Mouse (Mus musculus): ENCODE results near the gene Cd5l. TPM values are rescaled to one million over a fixed set of nuclear protein-coding genes. Genes with fewer than 3 reads are reported as not detected.
"Not testable (repeated sequence)": the region's sequence is repeated elsewhere in the genome, so short reads cannot be mapped to it uniquely, and the experiment has no call there.

Gene Cd5l
- 0.19 and 0.72 TPM in 2 replicates for polyA plus RNA-seq (2012; rRNA removed)
- 0.34 and 0.37 TPM in 2 replicates for polyA plus RNA-seq (2014; fragmentation: Nextera tagmentation; extraction: Ambion mirVana)

GRCm38 (mm10) chr3:87357581-87357980 is at the start of gene Cd5l:
Gene Cd5l (plus strand): TSS chr3:87357881.
- no peaks in the 10 kb centered on the region for H3K27me3 ChIP-seq (ENCODE audit: control insufficient read depth, insufficient read depth, low read length)
- no peaks in the 10 kb centered on the region for H3K4me1 ChIP-seq (ENCODE audit: control insufficient read depth, insufficient read depth, low read length)
- no peak within 1 kb of the TSS for H3K9ac ChIP-seq (ENCODE audit: low read depth, low read length, severe bottlenecking)
- no peaks in the 10 kb centered on the region for H3K36me3 ChIP-seq (ENCODE audit: control insufficient read depth, insufficient read depth, low read length)
- no peak within 1 kb of the TSS for H3K27ac ChIP-seq (replicated peaks; ENCODE audit: low read depth, low read length)
- TF ChIP-seq POLR2A (IDR thresholded peaks at IDR 0.05; ENCODE audit: borderline replicate concordance, extremely low read depth, insufficient read depth, insufficient read length): no peak
- no peak within 1 kb of the TSS for H3K4me3 ChIP-seq (replicated peaks; ENCODE audit: low read length)
- no peak for DNase-seq (ENCODE audit: low spot score)
- no peaks in the 10 kb centered on the region for H3K9me3 ChIP-seq (ENCODE audit: control insufficient read depth, low read length)
- ATAC-seq (ENCODE audit: low FRiP score, low read depth): no peak
- no peak within 1 kb of the TSS for H3K4me2 ChIP-seq (replicated peaks; ENCODE audit: low read depth, low read length, severe bottlenecking)

DNA sequence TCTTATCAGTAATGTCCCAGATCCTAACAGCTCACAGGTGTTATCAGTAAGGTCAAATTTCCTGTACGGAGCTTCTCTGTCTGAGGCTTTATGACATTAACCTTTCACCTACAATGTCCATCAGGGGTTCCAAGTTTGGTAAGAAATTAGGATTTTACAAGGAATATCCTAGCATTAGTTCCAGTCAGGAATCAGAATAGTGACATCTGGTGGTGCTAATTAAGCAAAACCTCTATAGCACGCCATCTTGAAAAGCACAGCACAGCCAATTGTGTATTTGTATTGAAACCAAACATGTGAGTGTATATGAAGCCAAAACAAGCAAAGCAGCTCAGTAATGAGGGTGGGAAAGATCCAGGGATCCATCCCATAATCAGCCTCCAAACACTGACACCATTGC is 47.8 kb upstream of the Cd5l start:
- Histone ChIP-seq H3K4me1 (ENCODE audit: control insufficient read depth, insufficient read depth, low read length) (no peaks in the 10 kb centered on the region), H3K4me3 (replicated peaks; ENCODE audit: low read length) (no peak overlapping the region), H3K4me2 (replicated peaks; ENCODE audit: low read depth, low read length, severe bottlenecking) (no peak overlapping the region), H3K9ac (ENCODE audit: low read depth, low read length, severe bottlenecking) (no peak overlapping the region), H3K36me3 (ENCODE audit: control insufficient read depth, insufficient read depth, low read length) (no peaks in the 10 kb centered on the region), H3K27me3 (ENCODE audit: control insufficient read depth, insufficient read depth, low read length) (no peaks in the 10 kb centered on the region), H3K9me3 (ENCODE audit: control insufficient read depth, low read length) (no peaks in the 10 kb centered on the region), H3K27ac (replicated peaks; ENCODE audit: low read depth, low read length) (no peak overlapping the region)
- TF ChIP-seq POLR2A (IDR thresholded peaks at IDR 0.05; ENCODE audit: borderline replicate concordance, extremely low read depth, insufficient read depth, insufficient read length): no peak
- DNase-seq (ENCODE audit: low spot score) (no peak), ATAC-seq (ENCODE audit: low FRiP score, low read depth) (no peak)
- 67% methylated on average over 2 of the region's 2 CpGs for WGBS

- no peak overlapping the region for H3K4me3 ChIP-seq (replicated peaks; ENCODE audit: low read length)
- 48% methylated on average over 4 of the region's 4 CpGs for WGBS
- no peak for TF ChIP-seq POLR2A (IDR thresholded peaks at IDR 0.05; ENCODE audit: borderline replicate concordance, extremely low read depth, insufficient read depth, insufficient read length)
- no peak overlapping the region for H3K27ac ChIP-seq (replicated peaks; ENCODE audit: low read depth, low read length)
- no peak overlapping the region for H3K4me2 ChIP-seq (replicated peaks; ENCODE audit: low read depth, low read length, severe bottlenecking)
- H3K9ac ChIP-seq (ENCODE audit: low read depth, low read length, severe bottlenecking): no peak overlapping the region
- no peaks in the 10 kb centered on the region for H3K9me3 ChIP-seq (ENCODE audit: control insufficient read depth, low read length)
- DNase-seq (ENCODE audit: low spot score) (no peak), ATAC-seq (ENCODE audit: low FRiP score, low read depth) (no peak)
- no peaks in the 10 kb centered on the region for H3K4me1 ChIP-seq (ENCODE audit: control insufficient read depth, insufficient read depth, low read length)
- H3K27me3 ChIP-seq (ENCODE audit: control insufficient read depth, insufficient read depth, low read length): no peaks in the 10 kb centered on the region
- no peaks in the 10 kb centered on the region for H3K36me3 ChIP-seq (ENCODE audit: control insufficient read depth, insufficient read depth, low read length)
Observed at GRCm38 (mm10) chr3:87322557-87322956, 35.1 kb upstream of the Cd5l start.

- no peak overlapping the region for H3K27ac ChIP-seq (replicated peaks; ENCODE audit: low read depth, low read length)
- H3K9me3 ChIP-seq (ENCODE audit: control insufficient read depth, low read length): no peaks in the 10 kb centered on the region
- WGBS: 10% methylated on average over 3 of the region's 3 CpGs
- no peak overlapping the region for H3K4me2 ChIP-seq (replicated peaks; ENCODE audit: low read depth, low read length, severe bottlenecking)
- DNase-seq (ENCODE audit: low spot score): no peak
- H3K27me3 ChIP-seq (ENCODE audit: control insufficient read depth, insufficient read depth, low read length): no peaks in the 10 kb centered on the region
- no peaks in the 10 kb centered on the region for H3K4me1 ChIP-seq (ENCODE audit: control insufficient read depth, insufficient read depth, low read length)
- no peaks in the 10 kb centered on the region for H3K36me3 ChIP-seq (ENCODE audit: control insufficient read depth, insufficient read depth, low read length)
- no peak overlapping the region for H3K4me3 ChIP-seq (replicated peaks; ENCODE audit: low read length)
- no peak for ATAC-seq (ENCODE audit: low FRiP score, low read depth)
- no peak for TF ChIP-seq POLR2A (IDR thresholded peaks at IDR 0.05; ENCODE audit: borderline replicate concordance, extremely low read depth, insufficient read depth, insufficient read length)
- H3K9ac ChIP-seq (ENCODE audit: low read depth, low read length, severe bottlenecking): no peak overlapping the region
Observed at GRCm38 (mm10) chr3:87323778-87324177, 33.9 kb upstream of the Cd5l start.

GRCm38 (mm10) chr3:87337899-87338298 is 19.8 kb upstream of the Cd5l start:
- H3K27ac ChIP-seq (replicated peaks; ENCODE audit: low read depth, low read length): no peak overlapping the region
- H3K9ac ChIP-seq (ENCODE audit: low read depth, low read length, severe bottlenecking): no peak overlapping the region
- H3K4me1 ChIP-seq (ENCODE audit: control insufficient read depth, insufficient read depth, low read length): no peaks in the 10 kb centered on the region
- 82% methylated on average over 5 of the region's 5 CpGs for WGBS
- H3K4me3 ChIP-seq (replicated peaks; ENCODE audit: low read length): no peak overlapping the region
- no peak for DNase-seq (ENCODE audit: low spot score)
- H3K27me3 ChIP-seq (ENCODE audit: control insufficient read depth, insufficient read depth, low read length): no peaks in the 10 kb centered on the region
- no peak overlapping the region for H3K4me2 ChIP-seq (replicated peaks; ENCODE audit: low read depth, low read length, severe bottlenecking)
- no peaks in the 10 kb centered on the region for H3K36me3 ChIP-seq (ENCODE audit: control insufficient read depth, insufficient read depth, low read length)
- no peaks in the 10 kb centered on the region for H3K9me3 ChIP-seq (ENCODE audit: control insufficient read depth, low read length)
- TF ChIP-seq POLR2A (IDR thresholded peaks at IDR 0.05; ENCODE audit: borderline replicate concordance, extremely low read depth, insufficient read depth, insufficient read length): no peak
- no peak for ATAC-seq (ENCODE audit: low FRiP score, low read depth)

DNA sequence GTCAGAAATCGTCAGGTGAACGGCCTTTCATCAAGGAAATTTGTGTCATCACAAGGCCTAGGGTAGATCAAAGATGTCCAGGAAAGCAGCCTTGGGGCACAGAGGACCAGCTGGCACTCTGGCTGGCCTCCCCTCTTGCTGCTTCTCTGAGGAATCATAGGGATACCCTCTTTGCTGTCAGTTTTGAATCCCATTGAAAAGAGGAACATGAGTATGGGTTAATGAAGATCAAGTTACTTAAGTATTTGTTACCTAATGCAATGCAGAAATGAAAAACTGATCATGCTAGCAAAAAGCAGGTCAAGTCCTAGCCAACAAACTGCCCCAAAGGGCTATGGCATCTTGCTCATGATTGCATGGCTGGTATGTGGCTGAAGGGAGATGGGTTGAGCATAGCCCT is 6.7 kb upstream of the Cd5l start:
- H3K4me2 ChIP-seq (replicated peaks; ENCODE audit: low read depth, low read length, severe bottlenecking); ATAC-seq (ENCODE audit: low FRiP score, low read depth); H3K4me1 ChIP-seq (ENCODE audit: control insufficient read depth, insufficient read depth, low read length); H3K4me3 ChIP-seq (replicated peaks; ENCODE audit: low read length); H3K9ac ChIP-seq (ENCODE audit: low read depth, low read length, severe bottlenecking); H3K27ac ChIP-seq (replicated peaks; ENCODE audit: low read depth, low read length); H3K36me3 ChIP-seq (ENCODE audit: control insufficient read depth, insufficient read depth, low read length); H3K9me3 ChIP-seq (ENCODE audit: control insufficient read depth, low read length); DNase-seq (ENCODE audit: low spot score); H3K27me3 ChIP-seq (ENCODE audit: control insufficient read depth, insufficient read depth, low read length): not testable (repeated sequence)
- WGBS: 88% methylated on average over 2 of the region's 2 CpGs

Data from limb, embryonic 14.5 days (tissue).